8 mouse cellular contexts compared by ENCODE assay signal in the genomic region with DNA sequence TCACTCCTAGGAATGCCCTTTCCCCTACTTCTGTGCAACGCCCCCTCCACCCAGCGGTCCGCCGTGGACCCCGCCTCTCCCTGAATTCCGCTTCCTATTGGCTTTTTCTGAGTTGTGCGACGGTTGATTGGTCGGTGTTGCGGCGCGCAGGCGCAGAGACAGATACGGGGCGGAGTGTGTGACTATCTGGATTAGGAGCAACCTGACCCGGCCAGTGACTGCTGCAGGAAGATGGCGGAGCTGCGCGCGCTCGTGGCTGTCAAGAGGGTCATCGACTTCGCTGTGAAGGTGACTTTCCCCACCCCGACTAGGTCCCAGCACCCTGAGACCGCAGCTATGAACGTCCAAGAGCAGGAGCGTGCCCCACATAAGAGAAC. TPM values are rescaled to one million over a fixed set of nuclear protein-coding genes. Genes with fewer than 3 reads are reported as not detected.
DNase-seq lines count a peak whose midpoint lies in the region; ATAC-seq and TF ChIP-seq lines count a peak whose summit lies in the region.

Gene Etfb (plus strand): TSS at position 167 of the 377 bp plus-strand sequence.
Gene Gm45233 (plus strand): TSS at position 212 of the 377 bp plus-strand sequence.

- peak; percentile 89 for ATAC-seq in G1E (ENCODE audit: extremely low read depth, insufficient number of reproducible peaks, low FRiP score, poor library complexity, severe bottlenecking)
- ATAC-seq in forebrain, embryonic 16.5 days: peak; percentile 98
- peak; percentile 97 for ATAC-seq in lung, embryonic 14.5 days (ENCODE audit: insufficient read depth)

- peak within 1 kb of the TSS; percentile 75 for H3K4me3 ChIP-seq in G1E (ENCODE audit: low read depth, low read length)
- H3K4me3 ChIP-seq in forebrain, embryonic 16.5 days (replicated peaks; ENCODE audit: low read length): peak within 1 kb of the TSS; percentile 55
- H3K4me3 ChIP-seq in layer of hippocampus, adult 2 months: peak within 1 kb of the TSS; percentile 79
- H3K4me3 ChIP-seq in lung, embryonic 14.5 days (ENCODE audit: low read depth, low read length): peak within 1 kb of the TSS; percentile 57
- peak within 1 kb of the TSS; percentile 62 for H3K4me3 ChIP-seq in olfactory bulb, adult 2 months (ENCODE audit: insufficient read depth, low read depth, low read length)
- H3K4me3 ChIP-seq in thymus, adult 2 months (ENCODE audit: control insufficient read depth, insufficient read depth, low read length): peak within 1 kb of the TSS; percentile 74

- under 1% methylated on average over 27 of the region's 27 CpGs for WGBS in forebrain, embryonic 16.5 days
- under 1% methylated on average over 27 of the region's 27 CpGs for WGBS in lung, embryonic 14.5 days
- 0% methylated on average over 27 of the region's 27 CpGs for WGBS in olfactory bulb, adult 2 months
- under 1% methylated on average over 27 of the region's 27 CpGs for WGBS in thymus, adult 2 months

- peak within 1 kb of the TSS; percentile 57 for H3K27ac ChIP-seq in forebrain, embryonic 16.5 days (ENCODE audit: low read length)
- H3K27ac ChIP-seq in layer of hippocampus, adult 2 months: peak within 1 kb of the TSS; percentile 97
- peak within 1 kb of the TSS; percentile 97 for H3K27ac ChIP-seq in lung, embryonic 14.5 days (ENCODE audit: low read depth)
- peak within 1 kb of the TSS; percentile 85 for H3K27ac ChIP-seq in olfactory bulb, adult 2 months (ENCODE audit: insufficient read depth, low read depth, low read length)
- H3K27ac ChIP-seq in thymus, adult 2 months (ENCODE audit: control insufficient read depth, insufficient read depth, low read length): peak within 1 kb of the TSS; percentile 41

- TF ChIP-seq POLR2A in olfactory bulb, adult 2 months (IDR thresholded peaks at IDR 0.05; ENCODE audit: insufficient read depth, low read depth, low read length): peak; percentile 89
- TF ChIP-seq POLR2A in thymus, adult 2 months (IDR thresholded peaks at IDR 0.05; ENCODE audit: control insufficient read depth, extremely low read depth, insufficient read depth, low read length, poor library complexity): peak; percentile 45; the same call in 1 of the 2 replicates

- H3K4me1 ChIP-seq in G1E (ENCODE audit: insufficient read depth, low read depth, low read length): peaks cover 60% of the 10 kb centered on the region
- H3K4me1 ChIP-seq in forebrain, embryonic 16.5 days (replicated peaks; ENCODE audit: control insufficient read depth, insufficient read depth, low read length): peaks cover 21% of the 10 kb centered on the region
- H3K4me1 ChIP-seq in lung, embryonic 14.5 days (ENCODE audit: insufficient read depth): peaks cover 15% of the 10 kb centered on the region
- H3K4me1 ChIP-seq in olfactory bulb, adult 2 months (ENCODE audit: control insufficient read depth, insufficient read depth, low read length): peaks cover 16% of the 10 kb centered on the region
- peaks cover 24% of the 10 kb centered on the region for H3K4me1 ChIP-seq in thymus, adult 2 months (replicated peaks; ENCODE audit: control insufficient read depth, insufficient read depth, low read length)

- peak within 1 kb of the TSS; percentile 62 for H3K9ac ChIP-seq in forebrain, embryonic 16.5 days (replicated peaks; ENCODE audit: low read depth, low read length)
- peak within 1 kb of the TSS; percentile 66 for H3K9ac ChIP-seq in lung, embryonic 14.5 days

- peak; percentile 91 for DNase-seq in G1E (ENCODE audit: low spot score)
- DNase-seq in cerebellum, adult 18-20 months: peak; percentile 93 to 96
- DNase-seq in heart, postnatal 36 days: peak; percentile 90 to 92
- peak; percentile 92 to 96 for DNase-seq in layer of hippocampus, adult 2 months (ENCODE audit: low spot score in 2 of 2)
- DNase-seq in lung, embryonic 14.5 days: peak; percentile 97
- DNase-seq in thymus, adult 2 months: peak; percentile 89

- no peak for TF ChIP-seq CTCF in G1E (IDR thresholded peaks at IDR 0.05; ENCODE audit: low read depth, low read length)
- TF ChIP-seq CTCF in layer of hippocampus, adult 2 months (conservative IDR thresholded peaks at IDR 0.05): no peak
- TF ChIP-seq CTCF in lung, embryonic 14.5 days (IDR thresholded peaks at IDR 0.05; ENCODE audit: low read depth): no peak
- no peak for TF ChIP-seq CTCF in olfactory bulb, adult 2 months (IDR thresholded peaks at IDR 0.05; ENCODE audit: insufficient read depth, low read depth, low read length)
- no peak for TF ChIP-seq CTCF in thymus, adult 2 months (IDR thresholded peaks at IDR 0.05; ENCODE audit: borderline replicate concordance, control insufficient read depth, extremely low read depth, insufficient read depth, low read length, poor library complexity)

- peaks cover 36% of the 10 kb centered on the region for H3K36me3 ChIP-seq in G1E (replicated peaks)
- no peaks in the 10 kb centered on the region for H3K36me3 ChIP-seq in forebrain, embryonic 16.5 days (ENCODE audit: control insufficient read depth, insufficient read depth)
- no peaks in the 10 kb centered on the region for H3K36me3 ChIP-seq in lung, embryonic 14.5 days (ENCODE audit: insufficient read depth)
- no peaks in the 10 kb centered on the region for H3K36me3 ChIP-seq in thymus, adult 2 months (ENCODE audit: control insufficient read depth, insufficient read depth, low read length)

- peak within 1 kb of the TSS; percentile 72 for H3K4me2 ChIP-seq in forebrain, embryonic 16.5 days (ENCODE audit: low read length)
- peak within 1 kb of the TSS; percentile 85 for H3K4me2 ChIP-seq in lung, embryonic 14.5 days

- peaks cover 11% of the 10 kb centered on the region for H3K27me3 ChIP-seq in G1E (ENCODE audit: insufficient read depth, low read length)
- no peaks in the 10 kb centered on the region for H3K27me3 ChIP-seq in forebrain, embryonic 16.5 days (replicated peaks; ENCODE audit: control insufficient read depth, insufficient read depth, low read length)
- no peaks in the 10 kb centered on the region for H3K27me3 ChIP-seq in lung, embryonic 14.5 days (ENCODE audit: insufficient read depth, low read length)
- H3K27me3 ChIP-seq in thymus, adult 2 months (ENCODE audit: control insufficient read depth, insufficient read depth, low read length): no peaks in the 10 kb centered on the region

- intact Hi-C loops in heart, postnatal 36 days (cut with DNase I): loop anchor here (5.0 kb wide), 2 partner anchors 137 to 803 kb away; partner anchors contain the start of genes 1700028J19Rik and 2410002F23Rik

- H3K9me3 ChIP-seq in G1E (replicated peaks): no peaks in the 10 kb centered on the region
- H3K9me3 ChIP-seq in forebrain, embryonic 16.5 days (ENCODE audit: control insufficient read depth, low read length): no peaks in the 10 kb centered on the region
- H3K9me3 ChIP-seq in lung, embryonic 14.5 days (ENCODE audit: low read depth, low read length): no peaks in the 10 kb centered on the region

RNA-seq across cellular contexts. Expression of gene Etfb, which starts in this region (rescaled TPM):
- total RNA-seq in G1E (2014; fragmentation: Nextera tagmentation) (75.0 and 92.3 TPM in 2 replicates), G1E (2017) (207 and 218 TPM in 2 replicates)
- 60.1 and 77.3 TPM in 2 replicates for polyA plus RNA-seq in G1E (2012)
- 123 and 127 TPM in 2 replicates for polyA plus RNA-seq in forebrain, embryonic 16.5 days (2015; fragmentation: Nextera tagmentation; extraction: Ambion mirVana)
- total RNA-seq in heart, postnatal 36 days (2021): 1,000 to 10,000 TPM; 1,276 to 1,377 TPM
- 10 to 100 TPM; 72.9 to 76.6 TPM for total RNA-seq in layer of hippocampus, adult 2 months (2021)
- polyA plus RNA-seq in lung, embryonic 14.5 days (2014; fragmentation: Nextera tagmentation; extraction: Ambion mirVana): 306 and 314 TPM in 2 replicates
- not detected in 2 replicates for polyA plus RNA-seq in olfactory bulb, adult 2 months (2012; ENCODE audit: insufficient read depth, insufficient read length, low replicate concordance, missing spikeins)
- 61.4 and 79.7 TPM in 2 replicates for polyA plus RNA-seq in thymus, adult 2 months (2012; rRNA removed)

RNA-seq across cellular contexts. Expression of gene Gm45233, which starts in this region (rescaled TPM):
- 3.5 TPM in 1 of 2 replicates, not detected in the other for total RNA-seq in G1E (2014; fragmentation: Nextera tagmentation)
- total RNA-seq in G1E (2017): 0.93 TPM in 1 of 2 replicates, not detected in the other
- not detected in 2 replicates for polyA plus RNA-seq in G1E (2012)
- polyA plus RNA-seq in forebrain, embryonic 16.5 days (2015; fragmentation: Nextera tagmentation; extraction: Ambion mirVana): 0.42 TPM in 1 of 2 replicates, not detected in the other
- total RNA-seq in heart, postnatal 36 days (2021): under 1 TPM in 1 of 2 experiments, not detected in 1; 0.70 TPM
- under 1 TPM in 1 of 2 experiments, not detected in 1; 0.90 TPM for total RNA-seq in layer of hippocampus, adult 2 months (2021)
- polyA plus RNA-seq in lung, embryonic 14.5 days (2014; fragmentation: Nextera tagmentation; extraction: Ambion mirVana): 0.37 TPM in 1 of 2 replicates, not detected in the other
- not detected in 2 replicates for polyA plus RNA-seq in olfactory bulb, adult 2 months (2012; ENCODE audit: insufficient read depth, insufficient read length, low replicate concordance, missing spikeins)
- polyA plus RNA-seq in thymus, adult 2 months (2012; rRNA removed): 0.59 and 1.8 TPM in 2 replicates

Comparison
In these comparisons a context has a peak if more than half of its experiments do, and no peak if none do; other contexts are left out.
1. Peak in every context shown above with its lines: DNase-seq, ATAC-seq, H3K4me3 ChIP-seq and H3K27ac ChIP-seq.
2. RNA of gene Etfb (total RNA-seq): 1,276 to 1,377 TPM in heart, postnatal 36 days; 75.0 to 218 TPM in G1E and 72.9 to 76.6 TPM in layer of hippocampus, adult 2 months; every median in the first group is over 4 times any median in the second.
3. RNA of gene Etfb (polyA plus RNA-seq): 306 to 314 TPM in lung, embryonic 14.5 days, 123 to 127 TPM in forebrain, embryonic 16.5 days, 61.4 to 79.7 TPM in thymus, adult 2 months and 60.1 to 77.3 TPM in G1E; not detected in olfactory bulb, adult 2 months; every median in the first group is over 10 times any median in the second.
4. H3K27ac ChIP-seq: peak in every context shown above with its lines; median percentile 97 in layer of hippocampus, adult 2 months; 97 in lung, embryonic 14.5 days; 85 in olfactory bulb, adult 2 months; 57 in forebrain, embryonic 16.5 days; 41 in thymus, adult 2 months.